Mouse (Mus musculus) G1E (cell line): ENCODE measurements around the gene Krt39. TPM values are rescaled to one million over a fixed set of nuclear protein-coding genes. Genes with fewer than 3 reads are reported as not detected.

Experiments used
- ATAC-seq: 2 replicates; pipeline ENCODE4 v1.8.0; 2016; ENCODE audit warnings: mild to moderate bottlenecking; ENCODE audit not compliant: insufficient number of reproducible peaks, poor library complexity, low FRiP score, severe bottlenecking; ENCODE audit errors: extremely low read depth
- DNase-seq: peaks from one replicate; pipeline ENCODE4 v3.0.0; 2012; ENCODE audit warnings: low spot score
- H3K27me3 ChIP-seq: 2 replicates; pipeline ENCODE4 v1.6.1; 2012; ENCODE audit warnings: mild to moderate bottlenecking, low read length, inconsistent platforms; ENCODE audit not compliant: insufficient read depth
- H3K36me3 ChIP-seq: replicated peaks from 2 replicates; pipeline ENCODE3; 2012; ENCODE audit warnings: mild to moderate bottlenecking, inconsistent platforms
- H3K4me1 ChIP-seq: 2 replicates; pipeline ENCODE4 v1.6.1; 2012; ENCODE audit warnings: low read depth, low read length, inconsistent platforms, mixed read lengths; ENCODE audit not compliant: insufficient read depth
- H3K4me3 ChIP-seq: 2 replicates; pipeline ENCODE4 v1.5.1; 2012; ENCODE audit warnings: low read depth, mild to moderate bottlenecking, inconsistent platforms, low read length, moderate library complexity, mixed read lengths
- H3K9me3 ChIP-seq: replicated peaks from 2 replicates; pipeline ENCODE4 v1.6.1; 2012; ENCODE audit warnings: inconsistent platforms
- CTCF ChIP-seq: IDR thresholded peaks from 2 replicates; pipeline ENCODE4 v1.5.1; 2012; ENCODE audit warnings: low read depth, low read length, inconsistent platforms, mixed read lengths
- GATA1 ChIP-seq: IDR thresholded peaks from 2 replicates; pipeline ENCODE4 v1.6.1; 2012; ENCODE audit warnings: borderline replicate concordance, low read length, inconsistent platforms, mixed read lengths
- polyA plus RNA-seq: library from polyadenylated mRNA; stranded (reverse); fragments of >175 nt; gene quantifications from 2 replicates; pipeline ENCODE4 v1.2.3, GENCODE M21; 2012
- total RNA-seq, 2 experiments: library from RNA; stranded (forward) in 1 of 2; stranded (reverse) in 1 of 2; fragments of 200-1000 nt in 1 of 2; fragments of >200 nt in 1 of 2; fragmentation: Nextera tagmentation in 1 of 2; gene quantifications; 2 replicates each; pipeline ENCODE4 v1.2.3; 2014 to 2017

Gene Krt39
- total and polyA plus RNA-seq, 3 experiments = 0.05 TPM; not detected in 2

GRCm38 (mm10) chr11:99464836-99465235 is 56.3 kb downstream of the Krt39 start:
- Histone ChIP-seq H3K36me3 (no peaks in the 10 kb centered on the region), H3K27me3 (no peaks in the 10 kb centered on the region), H3K9me3 (no peaks in the 10 kb centered on the region), H3K4me1 (no peaks in the 10 kb centered on the region), H3K4me3 (no peak overlapping the region)
- DNase-seq (peak; percentile 32), ATAC-seq (no peak)
- TF ChIP-seq CTCF (peak; percentile 56), GATA1 (no peak)

Other genes starting within 250 kb of the Krt39 start
Only the 20 nearest of the 30 such genes appear.
- gene Krt12, start 99.1 kb downstream of the Krt39 start, total RNA-seq (2014; fragmentation: Nextera tagmentation) = not detected in 2 replicates
- 0.06 TPM in 1 of 2 replicates, not detected in the other for gene Krt12, start 99.1 kb downstream of the Krt39 start, total RNA-seq (2017)
- gene Krt12, start 99.1 kb downstream of the Krt39 start, polyA plus RNA-seq = not detected in 2 replicates
- not detected in 2 replicates for gene Krt20, start 83.2 kb downstream of the Krt39 start, total RNA-seq (2014; fragmentation: Nextera tagmentation)
- not detected in 2 replicates for gene Krt20, start 83.2 kb downstream of the Krt39 start, total RNA-seq (2017)
- gene Krt20, start 83.2 kb downstream of the Krt39 start, polyA plus RNA-seq = not detected in 2 replicates
- gene Krt23, start 28.2 kb downstream of the Krt39 start, total RNA-seq (2014; fragmentation: Nextera tagmentation) = not detected in 2 replicates
- gene Krt23, start 28.2 kb downstream of the Krt39 start, total RNA-seq (2017) = not detected in 2 replicates
- not detected in 2 replicates for gene Krt23, start 28.2 kb downstream of the Krt39 start, polyA plus RNA-seq
- gene Krt40, start 21.8 kb upstream of the Krt39 start, total RNA-seq (2014; fragmentation: Nextera tagmentation) = not detected in 2 replicates
- gene Krt40, start 21.8 kb upstream of the Krt39 start, total RNA-seq (2017) = 0.16 TPM in 1 of 2 replicates, not detected in the other
- not detected in 2 replicates for gene Krt40, start 21.8 kb upstream of the Krt39 start, polyA plus RNA-seq
- not detected in 2 replicates for gene Krtap3-3, start 29.5 kb upstream of the Krt39 start, total RNA-seq (2014; fragmentation: Nextera tagmentation)
- not detected in 2 replicates for gene Krtap3-3, start 29.5 kb upstream of the Krt39 start, total RNA-seq (2017)
- gene Krtap3-3, start 29.5 kb upstream of the Krt39 start, polyA plus RNA-seq = not detected in 2 replicates
- not detected in 2 replicates for gene Krtap3-2, start 35.5 kb upstream of the Krt39 start, total RNA-seq (2014; fragmentation: Nextera tagmentation)
- gene Krtap3-2, start 35.5 kb upstream of the Krt39 start, total RNA-seq (2017) = 0.16 and 0.23 TPM in 2 replicates
- not detected in 2 replicates for gene Krtap3-2, start 35.5 kb upstream of the Krt39 start, polyA plus RNA-seq
- gene Gm11939, start 38.1 kb upstream of the Krt39 start, total RNA-seq (2014; fragmentation: Nextera tagmentation) = not detected in 2 replicates
- not detected in 2 replicates for gene Gm11939, start 38.1 kb upstream of the Krt39 start, total RNA-seq (2017)
- gene Gm11939, start 38.1 kb upstream of the Krt39 start, polyA plus RNA-seq = not detected in 2 replicates
- not detected in 2 replicates for gene Krtap3-1, start 45.3 kb upstream of the Krt39 start, total RNA-seq (2014; fragmentation: Nextera tagmentation)
- gene Krtap3-1, start 45.3 kb upstream of the Krt39 start, total RNA-seq (2017) = not detected in 2 replicates
- not detected in 2 replicates for gene Krtap3-1, start 45.3 kb upstream of the Krt39 start, polyA plus RNA-seq
- not detected in 2 replicates for gene Krtap1-5, start 59.7 kb upstream of the Krt39 start, total RNA-seq (2014; fragmentation: Nextera tagmentation)
- 0.11 and 0.12 TPM in 2 replicates for gene Krtap1-5, start 59.7 kb upstream of the Krt39 start, total RNA-seq (2017)
- gene Krtap1-5, start 59.7 kb upstream of the Krt39 start, polyA plus RNA-seq = not detected in 2 replicates
- gene Krtap1-4, start 62.3 kb upstream of the Krt39 start, total RNA-seq (2014; fragmentation: Nextera tagmentation) = not detected in 2 replicates
- gene Krtap1-4, start 62.3 kb upstream of the Krt39 start, total RNA-seq (2017) = 0.41 TPM in 1 of 2 replicates, not detected in the other
- not detected in 2 replicates for gene Krtap1-4, start 62.3 kb upstream of the Krt39 start, polyA plus RNA-seq
- not detected in 2 replicates for gene Krtap1-3, start 70.0 kb upstream of the Krt39 start, total RNA-seq (2014; fragmentation: Nextera tagmentation)
- not detected in 2 replicates for gene Krtap1-3, start 70.0 kb upstream of the Krt39 start, total RNA-seq (2017)
- gene Krtap1-3, start 70.0 kb upstream of the Krt39 start, polyA plus RNA-seq = not detected in 2 replicates
- not detected in 2 replicates for gene Krtap9-3, start 76.8 kb upstream of the Krt39 start, total RNA-seq (2014; fragmentation: Nextera tagmentation)
- 0.49 TPM in 1 of 2 replicates, not detected in the other for gene Krtap9-3, start 76.8 kb upstream of the Krt39 start, total RNA-seq (2017)
- not detected in 2 replicates for gene Krtap9-3, start 76.8 kb upstream of the Krt39 start, polyA plus RNA-seq
- not detected in 2 replicates for gene Gm11938, start 82.0 kb upstream of the Krt39 start, total RNA-seq (2014; fragmentation: Nextera tagmentation)
- not detected in 2 replicates for gene Gm11938, start 82.0 kb upstream of the Krt39 start, total RNA-seq (2017)
- not detected in 2 replicates for gene Gm11938, start 82.0 kb upstream of the Krt39 start, polyA plus RNA-seq
- not detected in 2 replicates for gene Gm11937, start 88.9 kb upstream of the Krt39 start, total RNA-seq (2014; fragmentation: Nextera tagmentation)
- not detected in 2 replicates for gene Gm11937, start 88.9 kb upstream of the Krt39 start, total RNA-seq (2017)
- gene Gm11937, start 88.9 kb upstream of the Krt39 start, polyA plus RNA-seq = not detected in 2 replicates
- not detected in 2 replicates for gene Krtap2-4, start 93.5 kb upstream of the Krt39 start, total RNA-seq (2014; fragmentation: Nextera tagmentation)
- gene Krtap2-4, start 93.5 kb upstream of the Krt39 start, total RNA-seq (2017) = not detected in 2 replicates
- gene Krtap2-4, start 93.5 kb upstream of the Krt39 start, polyA plus RNA-seq = not detected in 2 replicates
- not detected in 2 replicates for gene Gm11562, start 99.1 kb upstream of the Krt39 start, total RNA-seq (2014; fragmentation: Nextera tagmentation)
- not detected in 2 replicates for gene Gm11562, start 99.1 kb upstream of the Krt39 start, total RNA-seq (2017)
- gene Gm11562, start 99.1 kb upstream of the Krt39 start, polyA plus RNA-seq = not detected in 2 replicates
- gene Krtap4-1, start 106.9 kb upstream of the Krt39 start, total RNA-seq (2014; fragmentation: Nextera tagmentation) = not detected in 2 replicates
- gene Krtap4-1, start 106.9 kb upstream of the Krt39 start, total RNA-seq (2017) = not detected in 2 replicates
- gene Krtap4-1, start 106.9 kb upstream of the Krt39 start, polyA plus RNA-seq = not detected in 2 replicates
- not detected in 2 replicates for gene Krtap4-2, start 113.7 kb upstream of the Krt39 start, total RNA-seq (2014; fragmentation: Nextera tagmentation)
- not detected in 2 replicates for gene Krtap4-2, start 113.7 kb upstream of the Krt39 start, total RNA-seq (2017)
- gene Krtap4-2, start 113.7 kb upstream of the Krt39 start, polyA plus RNA-seq = not detected in 2 replicates
- not detected in 2 replicates for gene Krtap4-7, start 122.8 kb upstream of the Krt39 start, total RNA-seq (2014; fragmentation: Nextera tagmentation)
- gene Krtap4-7, start 122.8 kb upstream of the Krt39 start, total RNA-seq (2017) = 0.33 and 0.46 TPM in 2 replicates
- not detected in 2 replicates for gene Krtap4-7, start 122.8 kb upstream of the Krt39 start, polyA plus RNA-seq
- not detected in 2 replicates for gene Gm11555, start 128.9 kb upstream of the Krt39 start, total RNA-seq (2014; fragmentation: Nextera tagmentation)
- not detected in 2 replicates for gene Gm11555, start 128.9 kb upstream of the Krt39 start, total RNA-seq (2017)
- not detected in 2 replicates for gene Gm11555, start 128.9 kb upstream of the Krt39 start, polyA plus RNA-seq